7 mouse cellular contexts compared by ENCODE assay signal in genomic region chr4:32889996-32890734, GRCm38 (mm10).
DNase-seq lines count a peak whose midpoint lies in the region; ATAC-seq lines count a peak whose summit lies in the region.

No protein-coding gene starts in this region.

- DNase-seq in lung, postnatal 10 days: peak; percentile 21
- no peak for DNase-seq in lung, postnatal 14 days
- peak; percentile 44 to 49 for DNase-seq in heart, adult 18-20 months
- DNase-seq in hindbrain, embryonic 11.5 days (ENCODE audit: low spot score): no peak
- no peak for DNase-seq in spleen, adult 12 weeks (ENCODE audit: low spot score)
- DNase-seq in Muller cell, postnatal 12 days (ENCODE audit: inconsistent ontology term): no peak

- no peak for ATAC-seq in hindbrain, embryonic 11.5 days (ENCODE audit: low FRiP score)
- no peak for ATAC-seq in stomach, embryonic 16.5 days (ENCODE audit: insufficient read depth, low FRiP score)

- no peak overlapping the region for H3K27ac ChIP-seq in hindbrain, embryonic 11.5 days (ENCODE audit: low read depth, low read length)
- H3K27ac ChIP-seq in stomach, embryonic 16.5 days (ENCODE audit: low read length): peak overlapping the region; percentile 36; the same call in 1 of the 2 replicates

- H3K27me3 ChIP-seq in hindbrain, embryonic 11.5 days (ENCODE audit: control insufficient read depth, insufficient read depth, low read length): no peaks in the 10 kb centered on the region
- H3K27me3 ChIP-seq in stomach, embryonic 16.5 days (ENCODE audit: control insufficient read depth, insufficient read depth, low read length): no peaks in the 10 kb centered on the region

- H3K4me1 ChIP-seq in hindbrain, embryonic 11.5 days (replicated peaks; ENCODE audit: control insufficient read depth, insufficient read depth, low read length): no peaks in the 10 kb centered on the region
- peaks cover 11% of the 10 kb centered on the region; the same call in 1 of the 2 replicates for H3K4me1 ChIP-seq in stomach, embryonic 16.5 days (ENCODE audit: control insufficient read depth, insufficient read depth, low read length)

- H3K9ac ChIP-seq in hindbrain, embryonic 11.5 days (ENCODE audit: low read depth, low read length): peak overlapping the region; percentile 15; the same call in 1 of the 2 replicates
- H3K9ac ChIP-seq in stomach, embryonic 16.5 days (ENCODE audit: low read length): peak overlapping the region; percentile 20; the same call in 1 of the 2 replicates

- no peak overlapping the region for H3K4me2 ChIP-seq in hindbrain, embryonic 11.5 days (replicated peaks; ENCODE audit: low read depth, low read length)
- H3K4me2 ChIP-seq in stomach, embryonic 16.5 days (ENCODE audit: low read depth, low read length): peak overlapping the region; percentile 13

- WGBS in hindbrain, embryonic 11.5 days: 53% methylated on average over 10 of the region's 10 CpGs
- 38% methylated on average over 10 of the region's 10 CpGs for WGBS in stomach, embryonic 16.5 days

- H3K36me3 ChIP-seq in hindbrain, embryonic 11.5 days (ENCODE audit: control insufficient read depth, insufficient read depth, low read length): no peaks in the 10 kb centered on the region
- H3K36me3 ChIP-seq in stomach, embryonic 16.5 days (ENCODE audit: control insufficient read depth, insufficient read depth, low read length): no peaks in the 10 kb centered on the region

- peaks cover 3% of the 10 kb centered on the region; the same call in 1 of the 2 replicates for H3K9me3 ChIP-seq in hindbrain, embryonic 11.5 days (ENCODE audit: control insufficient read depth, low read length)
- H3K9me3 ChIP-seq in stomach, embryonic 16.5 days (replicated peaks; ENCODE audit: control insufficient read depth, low read length): peaks cover 15% of the 10 kb centered on the region

- no peak overlapping the region for H3K4me3 ChIP-seq in hindbrain, embryonic 11.5 days (ENCODE audit: low read depth, low read length)
- no peak overlapping the region for H3K4me3 ChIP-seq in stomach, embryonic 16.5 days (replicated peaks; ENCODE audit: low read length)

Comparison
In these comparisons a context has a peak if more than half of its experiments do, and no peak if none do; other contexts are left out.
1. DNase-seq: peak in lung, postnatal 10 days (single experiment) and heart, adult 18-20 months (2 of 2); none in lung, postnatal 14 days (single experiment), hindbrain, embryonic 11.5 days (single experiment), spleen, adult 12 weeks (single experiment) and Muller cell, postnatal 12 days (single experiment).